Mouse (Mus musculus) heart, postnatal 0 days (tissue): ENCODE data around the gene Prss38.

Experiments
- CTCF ChIP-seq: IDR thresholded peaks from 2 replicates; pipeline ENCODE4 v1.5.1; 2016; ENCODE audit warnings: antibody characterized with exemption, control low read depth, low read depth
- EP300 ChIP-seq: IDR thresholded peaks from 2 replicates; pipeline ENCODE4 v1.6.1; 2016; ENCODE audit warnings: antibody characterized with exemption, low read depth

DNA sequence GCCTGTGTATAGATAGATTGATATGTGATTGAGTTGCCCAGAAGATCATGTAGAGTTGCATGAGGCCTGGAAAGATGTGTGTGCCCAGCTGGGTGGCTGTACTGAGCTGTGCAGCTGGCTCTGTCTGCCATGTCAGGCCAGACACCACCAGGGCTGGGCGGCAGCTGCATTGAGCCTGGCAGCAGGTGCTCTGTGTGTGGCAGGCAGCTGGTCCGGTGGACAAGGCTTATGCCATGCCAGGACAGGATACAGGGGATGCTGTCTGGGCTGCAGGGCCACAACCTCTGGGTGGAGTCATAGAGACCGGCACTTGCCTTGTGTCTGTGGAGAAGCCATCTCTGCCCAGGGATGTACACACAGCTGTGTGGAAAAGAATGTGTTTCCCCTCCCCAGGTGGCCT, 52.5 kb downstream of the Prss38 start:
- no peak for TF ChIP-seq CTCF
- no peak for TF ChIP-seq EP300
